Mouse (Mus musculus) testis, adult 2 months (tissue): ENCODE results near the gene Trim7. TPM values are rescaled to one million over a fixed set of nuclear protein-coding genes. Genes with fewer than 3 reads are reported as not detected.
"Not testable (repeated sequence)": the region's sequence is repeated elsewhere in the genome, so short reads cannot be mapped to it uniquely, and the experiment has no call there.

Source experiments
- H3K27ac ChIP-seq: fragments of 200-500 bp; 2 replicates; pipeline ENCODE4 v1.5.1; 2012; ENCODE audit warnings: low read depth, low read length; ENCODE audit not compliant: control insufficient read depth, insufficient read depth
- H3K27me3 ChIP-seq: fragments of 200-500 bp; 2 replicates; pipeline ENCODE4 v1.6.1; 2012; ENCODE audit warnings: mild to moderate bottlenecking, low read length, moderate library complexity; ENCODE audit not compliant: control insufficient read depth, insufficient read depth
- H3K36me3 ChIP-seq: fragments of 200-500 bp; 2 replicates; pipeline ENCODE4 v1.6.1; 2012; ENCODE audit warnings: mild to moderate bottlenecking, low read length; ENCODE audit not compliant: control insufficient read depth, insufficient read depth
- H3K4me1 ChIP-seq: fragments of 200-500 bp; 2 replicates; pipeline ENCODE4 v1.6.1; 2012; ENCODE audit warnings: low read length; ENCODE audit not compliant: control insufficient read depth, insufficient read depth
- H3K4me3 ChIP-seq: fragments of 200-500 bp; 2 replicates; pipeline ENCODE4 v1.5.1; 2012; ENCODE audit warnings: low read depth, mild to moderate bottlenecking, low read length, moderate library complexity, mixed read lengths; ENCODE audit not compliant: control insufficient read depth
- CTCF ChIP-seq: fragments of 200-500 bp; IDR thresholded peaks from 2 replicates; pipeline ENCODE4 v1.5.1; 2012; ENCODE audit warnings: low read depth, mild to moderate bottlenecking, inconsistent platforms, low read length, moderate library complexity; ENCODE audit not compliant: control insufficient read depth, insufficient read depth, insufficient replicate concordance
- POLR2A ChIP-seq: fragments of 200-500 bp; IDR thresholded peaks from 2 replicates; pipeline ENCODE4 v1.6.1; 2012; ENCODE audit warnings: low read depth, mild to moderate bottlenecking, inconsistent platforms, low read length, moderate library complexity; ENCODE audit not compliant: control insufficient read depth
- polyA plus RNA-seq: library from polyadenylated mRNA; depleted of rRNA; stranded (reverse); fragments of >200 nt; gene quantifications from 2 replicates; pipeline ENCODE4 v1.2.3, GENCODE M21; 2012

Trim7 gene
- polyA plus RNA-seq, 1 experiment, result 18.3 TPM

DNA sequence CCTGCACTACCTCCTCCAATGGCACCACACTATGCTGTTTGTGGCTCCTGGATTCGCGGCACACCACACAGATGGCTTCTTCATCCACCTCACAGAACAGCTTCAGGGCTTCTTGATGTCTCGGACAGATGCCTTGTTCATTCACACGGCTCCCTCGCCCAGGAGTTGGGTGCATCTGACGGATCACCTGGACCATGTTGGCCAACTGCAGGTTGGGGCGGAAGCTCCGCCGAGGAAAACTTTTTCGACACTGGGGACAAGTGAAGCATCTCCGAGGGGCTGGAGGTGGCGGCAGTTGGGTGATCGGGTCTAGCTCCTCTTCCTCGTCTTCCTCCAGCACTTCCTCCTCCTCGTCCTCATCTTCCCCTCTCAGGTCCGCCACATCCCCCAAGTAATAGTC is 10.1 kb upstream of the Trim7 start:
- Histone ChIP-seq H3K27ac (peak overlapping the region; percentile 75), H3K36me3 (peaks cover 1% of the 10 kb centered on the region; the same call in 1 of the 2 replicates), H3K4me1 (peaks cover 2% of the 10 kb centered on the region; the same call in 1 of the 2 replicates), H3K4me3 (peak overlapping the region; percentile 98), H3K27me3 (no peaks in the 10 kb centered on the region)
- TF ChIP-seq POLR2A (no peak), CTCF (no peak)

DNA sequence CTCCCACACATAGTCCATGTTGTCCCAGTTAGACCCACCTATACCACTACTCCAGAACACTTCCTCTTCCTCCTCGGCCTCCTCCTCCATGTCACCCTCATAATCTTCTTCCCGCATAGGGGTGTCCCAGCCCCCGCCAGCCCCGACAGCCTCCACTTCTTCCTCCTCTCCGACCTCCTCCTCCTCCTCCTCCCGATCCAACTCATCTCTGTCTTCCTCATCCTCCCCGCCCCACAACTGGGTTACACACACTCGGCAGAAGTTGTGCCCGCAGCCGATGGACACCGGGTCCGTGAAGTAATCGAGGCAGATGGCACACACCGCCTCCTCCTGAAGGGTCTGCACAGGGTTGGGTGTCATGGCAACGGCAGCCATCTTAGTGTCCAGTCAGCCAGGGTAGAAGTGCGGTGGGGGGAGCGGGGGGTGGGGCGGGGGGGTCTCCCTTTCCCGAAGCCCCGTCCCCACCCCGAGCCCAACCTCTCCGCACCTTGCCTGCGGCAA is 9.6 kb upstream of the Trim7 start:
- peak overlapping the region; percentile 98 for H3K4me3 ChIP-seq
- TF ChIP-seq POLR2A (no peak), CTCF (no peak)
- H3K27me3 ChIP-seq, result no peaks in the 10 kb centered on the region
- peak overlapping the region; percentile 75 for H3K27ac ChIP-seq
- peaks cover 1% of the 10 kb centered on the region; the same call in 1 of the 2 replicates for H3K36me3 ChIP-seq
- H3K4me1 ChIP-seq, result peaks cover 2% of the 10 kb centered on the region; the same call in 1 of the 2 replicates

GRCm38 (mm10) chr11:48816800-48817665 is 8.9 kb upstream of the Trim7 start, which contains the start of gene Trim41:
Gene Trim41, minus strand, starts transcription at chr11:48817353.
- Histone ChIP-seq H3K4me1 (peaks cover 2% of the 10 kb centered on the region; the same call in 1 of the 2 replicates), H3K27me3 (no peaks in the 10 kb centered on the region), H3K36me3 (peaks cover 1% of the 10 kb centered on the region; the same call in 1 of the 2 replicates), H3K4me3 (peak within 1 kb of the TSS; percentile 98), H3K27ac (peak within 1 kb of the TSS; percentile 89)
- TF ChIP-seq POLR2A, result peak; percentile 88
- no peak for TF ChIP-seq CTCF

DNA sequence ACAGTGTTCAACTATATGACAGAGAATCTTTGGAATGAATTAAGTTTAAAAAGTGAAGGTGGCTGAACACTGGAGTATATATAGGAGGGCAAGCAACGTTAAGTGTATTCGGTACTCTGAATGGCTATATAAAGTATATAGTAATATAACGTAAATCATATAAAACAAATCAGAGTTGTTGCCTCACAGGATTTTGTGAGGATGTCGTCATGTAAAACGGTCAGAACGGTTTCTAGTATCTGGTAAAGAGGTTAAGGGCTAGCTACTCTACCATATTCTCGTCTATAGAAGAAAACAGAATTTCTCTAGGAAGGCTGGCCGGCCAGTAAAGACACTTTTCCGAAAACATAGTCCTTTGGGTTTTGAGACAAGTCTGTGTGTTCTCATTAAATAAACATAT is 8.1 kb upstream of the Trim7 start:
- no peak for TF ChIP-seq CTCF
- no peak for TF ChIP-seq POLR2A
- Histone ChIP-seq H3K27me3 (no peaks in the 10 kb centered on the region), H3K27ac (peak overlapping the region; percentile 89), H3K4me1 (peaks cover 2% of the 10 kb centered on the region; the same call in 1 of the 2 replicates), H3K36me3 (peaks cover 1% of the 10 kb centered on the region; the same call in 1 of the 2 replicates), H3K4me3 (peak overlapping the region; percentile 98)

- TF ChIP-seq CTCF, result no peak
- TF ChIP-seq POLR2A, result no peak
- peak overlapping the region; percentile 83 for H3K4me3 ChIP-seq
- H3K27me3 ChIP-seq, result no peaks in the 10 kb centered on the region
- H3K36me3 ChIP-seq, result peaks cover 1% of the 10 kb centered on the region; the same call in 1 of the 2 replicates
- peaks cover 2% of the 10 kb centered on the region; the same call in 1 of the 2 replicates for H3K4me1 ChIP-seq
- peak overlapping the region; percentile 82 for H3K27ac ChIP-seq
Observed at GRCm38 (mm10) chr11:48818346-48818745, 7.6 kb upstream of the Trim7 start.

DNA sequence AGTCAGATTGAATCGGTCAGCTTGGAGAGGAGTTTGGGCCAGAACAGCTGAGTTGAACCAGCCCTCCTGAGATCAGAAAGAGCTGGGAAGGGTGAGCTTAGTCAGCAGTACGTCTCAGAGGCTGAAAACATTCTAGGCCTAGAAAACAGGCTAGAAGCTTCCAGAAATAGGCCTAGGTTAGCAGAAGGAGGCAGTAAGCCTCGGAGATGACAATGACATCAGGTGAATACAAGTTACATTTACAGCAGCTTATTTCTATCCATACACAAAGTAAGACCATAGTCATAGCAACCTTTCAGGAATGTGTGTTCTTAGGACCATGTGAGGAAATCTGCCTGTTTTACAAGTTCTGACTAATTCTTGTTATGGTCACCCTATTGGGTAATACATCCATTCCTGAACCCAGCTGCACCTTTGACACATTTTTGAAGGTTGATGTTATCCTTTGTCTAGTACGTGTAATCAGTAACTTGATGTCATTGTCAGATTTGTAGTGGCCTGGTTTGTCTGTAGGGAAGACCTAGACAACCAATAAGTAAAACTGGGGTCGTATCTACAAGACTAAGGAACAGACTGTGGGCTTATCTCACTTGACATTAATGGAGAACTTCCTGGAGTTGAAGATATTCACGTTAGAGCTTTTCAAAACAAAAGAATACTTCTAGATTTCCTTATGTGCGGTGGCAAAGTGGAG is 6.2 kb upstream of the Trim7 start:
- no peak overlapping the region for H3K27ac ChIP-seq
- no peak overlapping the region for H3K4me3 ChIP-seq
- TF ChIP-seq POLR2A, result no peak
- TF ChIP-seq CTCF, result no peak
- peaks cover 1% of the 10 kb centered on the region; the same call in 1 of the 2 replicates for H3K36me3 ChIP-seq
- H3K4me1 ChIP-seq, result peaks cover 7% of the 10 kb centered on the region
- no peaks in the 10 kb centered on the region for H3K27me3 ChIP-seq

DNA sequence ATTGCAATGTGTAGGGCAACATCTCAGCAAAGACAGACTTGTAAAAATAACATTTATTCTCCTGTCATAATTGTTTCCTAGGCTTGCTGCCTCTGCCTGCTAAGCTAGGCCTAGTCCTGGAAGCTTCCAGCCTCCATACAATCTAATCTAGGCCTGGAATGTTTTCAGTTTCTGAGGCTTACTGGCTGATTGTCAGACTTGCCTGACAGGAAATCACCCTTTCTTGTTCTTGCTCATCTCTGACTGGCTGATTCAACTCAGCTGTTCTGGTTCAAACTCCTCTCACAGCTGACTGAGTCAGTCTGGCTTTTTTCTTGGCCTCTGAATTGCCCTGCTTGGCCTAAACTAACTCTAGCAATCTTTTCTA is 5.6 kb upstream of the Trim7 start:
- no peak for TF ChIP-seq CTCF
- no peak for TF ChIP-seq POLR2A
- H3K27me3 ChIP-seq, result no peaks in the 10 kb centered on the region
- H3K27ac ChIP-seq, result no peak overlapping the region
- H3K36me3 ChIP-seq, result peaks cover 1% of the 10 kb centered on the region; the same call in 1 of the 2 replicates
- peaks cover 7% of the 10 kb centered on the region for H3K4me1 ChIP-seq
- H3K4me3 ChIP-seq, result no peak overlapping the region

DNA sequence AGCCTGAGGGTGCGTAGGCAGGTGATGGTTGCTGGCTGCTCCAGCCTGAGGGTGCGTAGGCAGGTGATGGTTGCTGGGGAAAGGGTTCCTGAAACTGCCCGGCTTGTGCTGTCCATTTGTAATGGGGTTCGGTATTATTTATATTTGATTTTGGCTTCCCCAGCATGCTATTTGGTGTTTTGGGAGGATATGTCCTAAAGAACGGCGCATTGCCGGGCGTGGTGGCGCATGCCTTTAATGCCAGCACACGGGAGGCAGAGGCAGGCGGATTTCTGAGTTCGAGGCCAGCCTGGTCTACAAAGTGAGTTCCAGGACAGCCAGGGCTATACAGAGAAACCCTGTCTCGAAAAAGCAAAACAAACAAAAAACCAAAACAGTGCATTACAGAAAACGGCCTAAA is 4.6 kb upstream of the Trim7 start:
- H3K36me3 ChIP-seq, H3K27ac ChIP-seq, H3K27me3 ChIP-seq, H3K4me1 ChIP-seq, H3K4me3 ChIP-seq: not testable (repeated sequence)
